Mouse (Mus musculus): ENCODE results near the gene Lmln.

DNA sequence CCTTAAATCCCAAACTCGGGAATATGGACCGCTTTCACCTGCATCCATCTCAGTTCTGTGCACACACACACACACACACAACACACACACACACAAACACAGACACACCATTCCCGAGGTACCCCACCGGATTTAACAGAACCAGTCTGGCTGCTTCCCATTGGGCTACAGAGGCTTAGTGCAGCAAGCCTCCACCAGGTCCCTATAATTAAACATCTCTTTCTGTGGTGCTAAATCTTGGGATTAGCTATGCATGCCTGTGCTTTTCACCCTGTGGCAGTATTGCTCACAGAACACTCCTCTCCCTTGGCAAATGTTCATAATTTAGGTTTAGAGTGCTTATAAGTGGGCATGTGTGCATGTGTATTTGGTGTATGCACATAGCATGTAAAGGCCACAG is 85.8 kb downstream of the Lmln start:
- TF ChIP-seq POLR2A (IDR thresholded peaks at IDR 0.05; ENCODE audit: low read depth, low read length), result no peak
- no peak for TF ChIP-seq CTCF (IDR thresholded peaks at IDR 0.05; ENCODE audit: extremely low read depth, insufficient read depth, insufficient read length, insufficient replicate concordance)
